Mouse (Mus musculus): ENCODE results near the gene Nrd1. TPM values are rescaled to one million over a fixed set of nuclear protein-coding genes. Genes with fewer than 3 reads are reported as not detected.

The Nrd1 gene
- total RNA-seq (2015) (122 and 166 TPM in 2 replicates), total RNA-seq (2017) (98.6 and 103 TPM in 2 replicates)

- peak; percentile 96 for ATAC-seq (replicated peaks; ENCODE audit: poor library complexity)
These were observed at the start of gene Nrd1 for GRCm38 (mm10) chr4:108999999-109000950. Gene Nrd1 (plus strand): TSS chr4:109000655.

- peak; percentile 77 for ATAC-seq (replicated peaks; ENCODE audit: poor library complexity)
These were observed 48.8 kb upstream of the Nrd1 start for GRCm38 (mm10) chr4:108951663-108952062.

- ATAC-seq (replicated peaks; ENCODE audit: poor library complexity), result no peak
These were observed 40.8 kb upstream of the Nrd1 start for GRCm38 (mm10) chr4:108959696-108960095.

- ATAC-seq (replicated peaks; ENCODE audit: poor library complexity), result peak; percentile 98
These were observed 39.6 kb upstream of the Nrd1 start for GRCm38 (mm10) chr4:108960619-108961460.

GRCm38 (mm10) chr4:108963017-108963416 is 37.4 kb upstream of the Nrd1 start:
- ATAC-seq (replicated peaks; ENCODE audit: poor library complexity), result no peak

- no peak for ATAC-seq (replicated peaks; ENCODE audit: poor library complexity)
These were observed 30.9 kb upstream of the Nrd1 start for GRCm38 (mm10) chr4:108969517-108969916.

GRCm38 (mm10) chr4:108971054-108971453 is 29.4 kb upstream of the Nrd1 start:
- ATAC-seq (replicated peaks; ENCODE audit: poor library complexity), result no peak

- peak; percentile 87 for ATAC-seq (replicated peaks; ENCODE audit: poor library complexity)
These were observed 23.9 kb upstream of the Nrd1 start for GRCm38 (mm10) chr4:108976458-108977071.

GRCm38 (mm10) chr4:108986833-108987472 is 13.5 kb upstream of the Nrd1 start:
- ATAC-seq (replicated peaks; ENCODE audit: poor library complexity), result peak; percentile 39

GRCm38 (mm10) chr4:108987473-108987842 is 13.0 kb upstream of the Nrd1 start:
- no peak for ATAC-seq (replicated peaks; ENCODE audit: poor library complexity)

- no peak for ATAC-seq (replicated peaks; ENCODE audit: poor library complexity)
These were observed 11.0 kb upstream of the Nrd1 start for GRCm38 (mm10) chr4:108989430-108989829.

GRCm38 (mm10) chr4:108990032-108990431 is 10.4 kb upstream of the Nrd1 start:
- ATAC-seq (replicated peaks; ENCODE audit: poor library complexity), result peak; percentile 60

GRCm38 (mm10) chr4:108990571-108990970 is 9.9 kb upstream of the Nrd1 start:
- no peak for ATAC-seq (replicated peaks; ENCODE audit: poor library complexity)

- no peak for ATAC-seq (replicated peaks; ENCODE audit: poor library complexity)
These were observed 8.6 kb upstream of the Nrd1 start for GRCm38 (mm10) chr4:108991811-108992210.

- ATAC-seq (replicated peaks; ENCODE audit: poor library complexity), result no peak
These were observed 7.5 kb upstream of the Nrd1 start for GRCm38 (mm10) chr4:108992978-108993377.

GRCm38 (mm10) chr4:109000961-109001360 is 506 bp downstream of the Nrd1 start:
- peak; percentile 16 for ATAC-seq (replicated peaks; ENCODE audit: poor library complexity)

- no peak for ATAC-seq (replicated peaks; ENCODE audit: poor library complexity)
These were observed 7.6 kb downstream of the Nrd1 start for GRCm38 (mm10) chr4:109008046-109008445.

- no peak for ATAC-seq (replicated peaks; ENCODE audit: poor library complexity)
These were observed 13.6 kb downstream of the Nrd1 start for GRCm38 (mm10) chr4:109014091-109014490.

GRCm38 (mm10) chr4:109017441-109017840 is 17.0 kb downstream of the Nrd1 start:
- no peak for ATAC-seq (replicated peaks; ENCODE audit: poor library complexity)

- peak; percentile 52 for ATAC-seq (replicated peaks; ENCODE audit: poor library complexity)
These were observed 18.8 kb downstream of the Nrd1 start for GRCm38 (mm10) chr4:109019301-109019700.

- ATAC-seq (replicated peaks; ENCODE audit: poor library complexity), result no peak
These were observed 21.5 kb downstream of the Nrd1 start for GRCm38 (mm10) chr4:109021976-109022375.

All from megakaryocyte progenitor cell, adult 5-6 weeks (primary cell).